Mouse (Mus musculus): ENCODE measurements around the gene Otud1. TPM values are rescaled to one million over a fixed set of nuclear protein-coding genes. Genes with fewer than 3 reads are reported as not detected.

The Otud1 gene
- 14.6 and 26.7 TPM in 2 replicates for polyA plus RNA-seq (2012; rRNA removed)

DNA sequence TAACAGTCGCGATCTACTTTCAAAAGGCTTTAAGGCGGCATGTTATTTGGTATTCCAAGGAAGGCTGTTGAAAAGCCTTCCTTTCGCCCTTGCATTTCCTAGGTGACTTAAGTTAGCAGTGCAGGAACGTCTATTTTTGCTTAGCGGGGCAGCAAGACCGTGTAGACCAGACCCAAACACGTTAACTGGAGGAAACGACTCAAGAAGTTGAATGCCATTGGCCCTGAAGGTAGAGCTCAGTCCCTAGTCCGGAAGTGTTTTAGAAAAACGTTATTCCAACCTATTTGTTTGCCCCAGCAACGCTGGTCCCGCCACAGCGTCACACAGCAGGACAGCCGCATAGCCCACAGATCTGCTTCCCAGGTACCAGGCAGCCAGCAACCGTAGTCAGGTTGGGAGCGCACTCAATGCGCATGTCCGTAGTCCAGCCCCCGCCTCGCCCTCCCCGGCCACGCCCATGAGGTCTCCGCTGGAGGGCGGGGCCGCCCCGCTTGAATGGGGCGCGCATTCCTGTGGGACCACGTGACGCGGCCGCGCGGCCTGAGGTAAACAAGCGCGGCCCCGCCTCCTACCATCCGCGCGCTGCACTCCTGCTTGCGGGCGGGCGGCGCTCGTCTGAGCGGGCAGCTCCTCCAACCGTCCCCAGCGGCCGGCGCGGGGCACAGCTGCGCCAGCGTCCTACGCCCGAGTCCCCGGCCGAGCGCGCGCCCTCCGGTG, at the start of gene Otud1:
TSS of gene Otud1 (plus strand) at position 595 of the 717 bp plus-strand sequence.

Other genes starting within 250 kb of the Otud1 start
- gene Ptf1a, start 212.1 kb upstream of the Otud1 start, polyA plus RNA-seq (2012; rRNA removed) = not detected in 2 replicates
- gene 4921504E06Rik, start 103.8 kb upstream of the Otud1 start, polyA plus RNA-seq (2012; rRNA removed) = not detected in 2 replicates

Measured in ovary, adult 2 months (tissue).